Mouse (Mus musculus) activated CD4-positive, CD25-positive, alpha-beta regulatory T cell, adult 4 months (primary cell): ENCODE measurements around the gene Spon1. TPM values are rescaled to one million over a fixed set of nuclear protein-coding genes. Genes with fewer than 3 reads are reported as not detected.
A peak's percentile ranks its signal among the peaks of the same experiment; 100 is the strongest.

Source experiments
- ATAC-seq: one replicate; pipeline ENCODE4 v1.8.0; 2017
- polyA plus RNA-seq, 2 experiments: library from polyadenylated mRNA; unstranded; fragments of 100-300 nt; shearing (Covaris generic); gene quantifications; one replicate each; pipeline ENCODE4 v1.2.1; 2017

Spon1 gene
- polyA plus RNA-seq, 2 experiments from 2014 or later = 0.99 to 1.8 TPM

GRCm38 (mm10) chr7:114065407-114066185 lies 299.8 kb downstream of the Spon1 start:
- no peak for ATAC-seq

GRCm38 (mm10) chr7:114066529-114067178 lies 300.9 kb downstream of the Spon1 start:
- peak; percentile 24 for ATAC-seq

- ATAC-seq = peak; percentile 63
These were observed 303.2 kb downstream of the Spon1 start for GRCm38 (mm10) chr7:114068956-114069533.

DNA sequence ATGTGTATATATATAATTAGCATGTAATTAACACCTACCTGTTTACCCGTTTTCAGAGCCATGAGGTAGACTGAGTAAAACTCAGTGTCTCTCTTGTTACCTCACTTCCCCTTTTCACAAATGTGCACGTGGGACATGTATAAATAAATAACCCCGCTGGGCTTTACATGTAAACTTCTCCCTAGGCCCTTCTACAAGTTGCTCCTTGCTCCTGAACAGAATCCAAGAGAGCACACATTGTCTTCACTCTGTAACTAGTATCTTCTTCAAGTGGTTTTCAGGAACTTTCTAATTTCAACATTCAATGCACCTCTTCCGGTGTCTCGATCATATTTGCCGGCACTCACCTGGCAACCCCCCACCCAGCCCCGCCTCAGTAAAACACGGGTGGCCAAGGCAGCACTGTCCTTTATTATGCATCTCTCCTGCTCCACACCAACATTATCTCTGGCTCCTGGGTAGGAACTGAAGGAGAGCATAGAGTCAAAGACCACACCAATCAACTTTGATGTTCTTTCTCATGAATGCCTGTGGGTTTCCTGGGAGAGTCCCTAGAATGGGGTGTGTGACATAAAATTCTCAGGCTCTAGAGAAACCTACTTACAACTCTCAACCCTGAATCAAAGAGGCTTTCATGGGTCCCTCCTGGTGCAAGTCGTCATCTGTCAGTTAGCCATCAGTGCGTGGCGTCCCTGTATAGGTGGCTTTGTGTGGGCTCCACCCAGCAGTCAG lies 304.1 kb downstream of the Spon1 start:
- peak; percentile 67 for ATAC-seq

DNA sequence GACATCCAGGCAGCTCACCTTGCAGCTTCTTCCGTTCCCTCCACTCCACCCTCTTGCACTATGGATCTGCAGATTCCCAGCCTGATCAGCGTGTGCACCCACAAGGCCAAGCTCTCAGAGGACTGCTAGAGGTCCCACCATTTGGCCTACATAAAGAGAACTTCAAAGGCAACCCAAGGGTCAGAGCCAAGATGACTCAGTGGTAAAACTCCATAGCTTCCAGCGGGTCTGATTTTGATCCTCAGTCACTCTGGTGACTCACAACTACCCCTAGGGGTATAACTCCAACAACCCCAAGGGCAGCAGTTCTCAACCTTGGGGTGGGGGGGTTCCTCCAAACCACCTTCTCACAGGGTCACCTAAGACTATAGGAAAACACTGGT lies 304.7 kb downstream of the Spon1 start:
- ATAC-seq = no peak

DNA sequence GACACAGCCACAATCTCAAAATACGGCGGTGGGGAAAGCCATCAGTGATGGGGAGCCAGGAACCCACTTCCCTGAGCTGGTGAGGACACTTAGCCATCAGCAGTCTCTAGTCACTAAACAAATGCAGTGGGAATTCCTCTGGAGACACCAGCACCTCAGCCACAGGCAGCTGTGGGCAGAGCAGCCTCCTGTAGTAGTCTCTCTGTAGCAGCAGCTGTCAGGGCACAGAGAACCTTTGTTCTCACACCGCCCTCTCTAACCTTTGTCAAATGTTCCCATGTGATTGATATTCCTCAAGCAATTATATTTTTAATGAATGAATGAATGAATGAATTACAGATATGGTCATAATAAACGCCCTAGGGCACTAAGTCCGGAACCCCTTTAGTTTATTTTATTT lies 305.6 kb downstream of the Spon1 start:
- no peak for ATAC-seq

DNA sequence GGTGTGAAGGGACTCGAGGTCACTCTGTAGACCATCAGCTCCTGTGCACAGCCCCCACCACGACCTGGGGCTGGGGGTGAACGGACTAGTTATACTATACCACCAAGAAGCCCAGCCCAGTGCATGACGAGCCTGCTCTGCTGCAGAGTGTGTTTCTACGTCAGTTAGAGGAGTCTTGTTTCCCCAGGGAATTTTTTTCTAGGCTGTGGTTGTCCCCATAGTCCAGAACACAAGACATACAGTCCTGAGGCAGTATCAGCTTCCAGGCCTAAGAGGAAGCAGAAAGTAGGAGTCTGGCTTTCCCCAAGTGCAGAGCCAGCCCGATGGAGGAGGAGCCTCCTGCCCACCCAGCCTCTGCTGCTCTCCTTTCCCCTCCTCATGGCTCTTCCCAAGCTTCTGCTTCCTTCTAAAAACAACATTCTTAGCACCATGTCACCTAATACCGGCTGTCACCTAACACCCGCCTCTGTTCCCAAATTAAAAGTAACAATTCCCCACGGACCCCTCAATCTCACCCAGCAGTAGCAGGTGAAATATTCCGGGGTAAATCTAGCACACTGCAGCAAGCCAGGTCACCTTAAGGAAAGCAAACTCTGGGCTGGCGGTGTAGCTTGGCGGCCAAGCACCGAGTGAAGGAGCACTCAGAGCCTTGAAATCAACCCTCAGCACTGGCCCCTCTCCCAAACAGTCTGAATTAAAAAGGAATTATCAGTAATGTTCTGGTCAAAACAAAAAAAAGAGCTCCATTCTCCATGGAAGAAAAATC lies 306.2 kb downstream of the Spon1 start:
- ATAC-seq = no peak

- no peak for ATAC-seq
These were observed 308.3 kb downstream of the Spon1 start for GRCm38 (mm10) chr7:114074133-114074532.

DNA sequence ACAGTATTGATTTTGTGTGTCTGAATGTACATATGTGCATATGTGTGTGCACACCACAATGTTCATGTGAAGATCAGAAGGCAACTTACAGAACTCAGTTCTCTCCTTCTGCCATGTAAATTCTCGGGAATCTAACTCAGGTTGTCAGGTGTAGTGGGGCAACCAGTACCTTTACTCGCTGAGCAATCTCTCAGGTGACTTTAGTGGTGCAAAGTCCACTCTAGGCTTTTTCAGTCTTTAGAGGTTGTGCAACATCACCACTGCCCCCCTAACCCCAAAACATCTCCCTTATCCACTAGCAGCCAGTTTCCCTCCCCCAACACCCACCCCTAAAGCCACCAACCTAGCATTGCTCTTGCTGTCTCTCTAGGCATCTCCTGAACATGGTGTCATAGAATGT lies 308.8 kb downstream of the Spon1 start:
- ATAC-seq = no peak

- ATAC-seq = no peak
These were observed 313.5 kb downstream of the Spon1 start for GRCm38 (mm10) chr7:114079343-114079742.

DNA sequence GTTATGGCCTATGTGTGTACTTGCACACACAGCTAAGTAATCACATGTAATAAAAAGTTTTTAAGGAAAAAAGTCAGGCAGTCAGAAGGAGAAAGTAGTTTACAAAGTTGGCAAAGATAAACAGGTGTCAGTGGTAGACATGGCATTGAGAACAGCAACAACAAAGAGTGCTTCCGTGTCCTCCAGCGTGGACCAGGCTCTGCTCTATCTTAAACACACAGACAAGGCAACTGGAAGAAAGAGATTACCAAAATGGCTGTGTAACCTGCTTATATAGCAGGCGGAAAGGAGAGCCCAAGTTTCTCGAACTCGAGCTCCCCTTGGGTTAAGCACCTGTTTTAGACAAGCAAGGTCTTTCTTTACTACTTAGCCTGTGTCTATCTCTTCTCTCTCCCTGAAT lies 314.5 kb downstream of the Spon1 start:
- ATAC-seq = no peak

DNA sequence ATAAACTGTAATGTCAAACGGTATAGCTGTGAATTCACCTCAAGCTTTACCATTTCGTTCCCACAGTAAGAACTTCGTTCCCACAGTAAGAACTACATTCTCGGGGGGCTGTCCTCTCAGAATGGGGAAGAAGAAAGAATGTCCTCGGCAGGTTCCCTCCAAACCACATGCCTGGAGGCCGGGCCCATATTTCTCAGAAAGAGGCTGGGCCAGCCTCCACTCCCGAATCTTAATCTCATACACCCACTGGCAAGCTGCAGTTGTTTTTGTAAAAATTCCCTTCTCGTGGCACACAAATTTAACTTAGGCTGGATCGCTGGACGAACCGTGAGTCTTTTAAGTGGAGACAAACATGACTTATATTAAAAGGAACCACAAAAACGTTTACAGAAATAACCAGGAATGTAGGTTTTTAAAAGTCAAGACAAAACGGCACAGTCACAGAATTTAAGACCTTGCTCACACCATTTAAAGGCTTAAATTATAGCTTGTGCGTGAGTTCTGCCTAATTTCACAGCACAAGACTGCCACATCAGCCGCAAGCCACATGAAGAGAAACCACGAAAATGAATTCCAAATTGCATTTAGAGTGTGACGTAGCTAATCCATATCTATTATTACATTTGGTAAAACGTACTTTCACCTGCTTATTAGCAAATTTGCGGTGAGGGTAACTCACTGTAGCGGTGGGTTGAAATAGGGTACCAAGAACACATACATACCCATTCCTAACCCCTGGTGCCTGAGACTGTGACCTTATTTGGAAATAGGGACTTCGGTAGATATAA lies 316.0 kb downstream of the Spon1 start:
- no peak for ATAC-seq

- ATAC-seq = no peak
These were observed 317.3 kb downstream of the Spon1 start for GRCm38 (mm10) chr7:114083088-114083487.

DNA sequence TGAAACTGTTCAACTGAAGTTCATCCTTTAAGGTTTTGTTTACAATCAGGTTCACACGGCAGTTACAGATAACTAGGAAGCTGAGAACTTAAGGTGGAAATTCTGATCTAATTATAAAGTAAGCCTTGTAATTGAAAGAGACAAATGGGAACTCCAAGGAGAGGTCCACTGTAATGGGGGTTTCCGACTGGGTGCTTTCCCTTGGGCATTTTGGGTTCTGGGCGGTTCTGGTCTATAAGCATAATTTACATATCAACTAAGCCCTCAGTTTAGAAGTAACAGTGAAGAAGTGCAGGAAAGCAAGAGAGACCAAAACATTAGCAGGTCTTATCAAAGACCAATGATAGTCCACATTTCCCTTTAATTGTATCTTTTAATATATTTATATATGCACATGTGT lies 318.0 kb downstream of the Spon1 start:
- peak; percentile 50 for ATAC-seq

DNA sequence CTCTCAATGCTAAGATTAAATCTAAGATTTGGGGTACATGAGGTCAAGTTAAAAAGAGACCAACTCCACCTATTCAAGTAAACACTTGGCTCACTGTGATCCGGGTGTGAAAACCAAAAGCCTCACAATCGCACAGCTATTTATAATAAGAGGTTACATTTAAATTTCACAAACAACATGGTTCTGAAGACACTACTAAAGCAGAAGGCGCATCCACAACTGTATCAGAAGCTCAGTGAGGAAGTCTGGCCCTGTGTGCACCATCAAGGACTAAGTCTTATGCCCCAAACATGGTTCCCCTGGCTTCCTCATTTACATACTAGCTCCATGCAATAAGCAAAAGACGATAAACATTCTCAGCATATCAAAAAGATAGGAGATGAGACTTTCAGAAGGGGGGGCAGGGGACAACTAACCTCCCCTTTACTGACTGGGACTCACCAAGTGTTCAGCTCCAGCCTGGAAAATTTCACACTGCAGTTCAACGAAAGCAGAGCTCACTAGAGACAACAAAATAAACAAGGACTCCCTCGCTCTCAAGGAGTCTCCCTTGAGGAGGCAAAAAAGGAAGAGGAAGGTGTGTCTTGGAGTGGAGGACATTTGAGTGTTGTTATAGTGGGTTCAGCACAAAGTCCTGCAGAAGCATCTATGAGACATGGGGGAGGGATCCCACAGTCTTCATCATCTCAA lies 320.4 kb downstream of the Spon1 start:
- no peak for ATAC-seq

DNA sequence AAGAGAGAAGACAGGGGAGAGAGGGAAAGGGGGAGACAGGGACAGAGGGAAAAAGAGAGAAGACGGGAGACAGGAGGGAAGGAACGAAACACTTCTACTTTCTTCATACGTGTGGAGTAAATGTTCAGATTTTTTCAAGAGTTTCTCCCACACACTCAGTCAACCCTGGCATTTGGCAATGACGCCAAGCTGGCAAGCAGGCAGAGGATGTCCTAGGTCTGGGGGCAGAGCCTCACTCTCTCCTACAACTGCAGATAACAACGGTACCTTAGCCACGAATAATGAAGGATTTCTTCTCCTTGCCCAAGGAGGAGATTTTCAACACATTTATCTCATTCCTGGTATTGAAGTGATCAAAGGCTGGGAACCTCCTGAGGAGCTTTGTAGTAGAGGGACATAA lies 321.5 kb downstream of the Spon1 start:
- ATAC-seq = peak; percentile 23

DNA sequence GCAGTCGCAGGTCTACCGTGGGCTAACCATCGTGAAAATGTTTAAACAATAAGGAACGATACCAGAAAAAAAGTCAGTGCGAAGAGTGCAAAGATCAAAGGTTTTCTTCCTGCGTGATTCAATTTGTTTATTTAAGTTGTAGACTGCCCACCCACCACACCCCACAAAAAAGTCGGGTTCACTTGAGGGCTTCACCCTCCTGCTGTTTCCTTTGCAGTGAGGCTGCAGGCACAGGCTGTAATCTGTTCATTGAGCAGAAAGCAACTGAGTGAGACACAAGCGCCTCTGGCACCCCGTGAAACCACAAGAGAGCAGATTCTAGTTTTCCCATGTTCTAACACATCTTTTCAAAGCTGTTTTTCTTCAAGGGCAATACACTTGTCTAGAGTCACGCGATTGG lies 322.2 kb downstream of the Spon1 start:
- peak; percentile 57 for ATAC-seq

GRCm38 (mm10) chr7:114088918-114089317 lies 323.1 kb downstream of the Spon1 start:
- no peak for ATAC-seq

GRCm38 (mm10) chr7:114090231-114090630 lies 324.4 kb downstream of the Spon1 start:
- no peak for ATAC-seq

DNA sequence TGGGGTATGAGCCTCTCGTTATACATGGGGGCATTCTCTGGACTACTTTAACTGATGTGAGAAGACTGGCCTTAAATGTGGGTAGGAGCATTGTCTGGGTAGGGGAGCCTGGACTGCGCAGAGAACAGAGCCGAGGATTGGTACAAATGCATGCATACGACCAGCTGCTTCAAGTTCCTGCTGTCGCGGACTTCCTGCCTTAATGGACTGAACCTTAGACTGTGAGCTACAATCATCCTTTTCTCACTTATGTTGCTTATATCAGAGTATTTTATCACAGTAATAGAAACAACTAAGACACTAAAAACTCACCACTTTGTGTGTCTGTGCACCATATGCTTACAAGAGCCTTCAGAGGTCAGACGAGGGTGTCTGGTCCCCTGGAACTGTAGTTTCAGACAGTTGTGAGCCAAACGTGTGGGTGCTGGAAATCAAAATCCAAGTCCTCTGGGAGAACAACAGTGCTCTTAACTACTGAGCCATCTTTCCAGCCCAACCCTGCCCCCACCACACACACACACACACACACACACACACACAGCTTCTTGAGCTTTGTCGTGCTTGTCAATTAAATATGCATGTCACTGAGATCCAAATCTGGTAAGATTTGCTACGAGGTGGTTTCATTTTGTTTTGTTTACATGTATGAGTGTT lies 325.2 kb downstream of the Spon1 start:
- no peak for ATAC-seq
